ENCODE assay signal across 8 mouse cellular contexts in the genomic region with DNA sequence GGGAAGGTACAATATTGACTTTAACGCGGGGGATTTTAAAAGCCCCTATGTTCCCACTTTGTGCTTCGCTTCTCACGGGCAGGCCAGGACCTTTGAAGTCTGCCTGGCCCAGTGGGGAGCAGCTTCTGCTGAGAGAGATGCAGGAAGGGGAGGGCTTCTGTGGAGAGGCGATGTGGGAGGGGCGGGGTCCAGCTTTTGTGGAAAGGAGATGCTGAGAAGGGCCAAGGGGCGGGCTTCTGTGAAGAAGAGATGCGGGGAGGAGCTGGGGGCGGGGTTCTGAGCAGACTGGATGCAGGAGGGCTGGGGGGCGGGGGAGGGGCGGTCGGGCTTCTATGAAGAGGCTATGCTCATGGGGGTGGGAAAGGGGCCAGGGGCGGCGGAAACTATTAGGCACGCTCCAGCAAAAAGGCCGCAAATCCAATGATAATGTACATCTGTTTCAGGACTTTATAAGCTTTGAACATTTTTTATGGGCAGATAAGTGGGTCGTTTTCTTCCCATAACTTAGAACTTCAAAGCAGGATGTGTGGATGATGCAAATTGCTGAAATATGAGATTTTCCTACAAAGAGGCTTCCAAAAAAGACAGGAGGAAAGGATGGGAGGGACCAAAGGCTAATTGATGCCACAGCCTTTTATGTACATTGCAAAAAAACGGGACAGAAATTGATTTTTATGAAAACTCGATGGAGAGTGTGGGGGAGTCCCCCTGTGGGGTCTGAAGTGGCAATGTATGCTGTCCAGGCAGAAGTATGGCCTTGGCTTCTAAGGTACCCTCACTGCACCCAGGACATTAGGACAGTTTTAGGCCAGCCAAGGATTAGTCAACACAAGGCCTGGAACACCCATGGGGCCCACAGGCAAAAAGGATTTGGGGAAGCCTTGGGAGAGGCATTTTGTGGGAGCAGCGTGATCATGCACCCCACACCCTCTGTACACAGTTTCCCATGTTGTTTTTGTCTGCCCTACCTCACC. TPM values are rescaled to one million over a fixed set of nuclear protein-coding genes. Genes with fewer than 3 reads are reported as not detected.
DNase-seq lines count a peak whose midpoint lies in the region; ATAC-seq and TF ChIP-seq lines count a peak whose summit lies in the region.

No protein-coding gene starts in this region.

- peak overlapping the region; percentile 64 for H3K4me2 ChIP-seq in forebrain, postnatal 0 days (ENCODE audit: low read depth)
- peak overlapping the region; percentile 46 for H3K4me2 ChIP-seq in hindbrain, embryonic 11.5 days (replicated peaks; ENCODE audit: low read depth, low read length)
- peak overlapping the region; percentile 61 for H3K4me2 ChIP-seq in midbrain, embryonic 14.5 days (ENCODE audit: low read length)

- H3K36me3 ChIP-seq in forebrain, postnatal 0 days (ENCODE audit: insufficient read depth) = no peaks in the 10 kb centered on the region
- H3K36me3 ChIP-seq in hindbrain, embryonic 11.5 days (ENCODE audit: control insufficient read depth, insufficient read depth, low read length) = no peaks in the 10 kb centered on the region
- H3K36me3 ChIP-seq in midbrain, embryonic 14.5 days (ENCODE audit: control insufficient read depth, insufficient read depth, low read length) = no peaks in the 10 kb centered on the region
- no peaks in the 10 kb centered on the region for H3K36me3 ChIP-seq in thymus, adult 2 months (ENCODE audit: control insufficient read depth, insufficient read depth, low read length)

- peak; percentile 53 for DNase-seq in CD4-positive helper T cell, adult 2 months (ENCODE audit: low read depth, low spot score)
- peak; percentile 66 for DNase-seq in adrenal gland, postnatal 10 days
- DNase-seq in forebrain, postnatal 0 days = peak; percentile 78
- DNase-seq in hindbrain, embryonic 11.5 days (ENCODE audit: low spot score) = peak; percentile 93
- DNase-seq in left cerebral cortex, postnatal 14 days (ENCODE audit: low spot score in 2 of 2) = peak; percentile 44 to 51
- peak; percentile 92 for DNase-seq in midbrain, embryonic 14.5 days
- peak; percentile 51 for DNase-seq in thymus, adult 2 months
- DNase-seq in cerebellum, postnatal 36 days = no peak

- intact Hi-C loops in left cerebral cortex, postnatal 14 days (cut with DNase I) = no loop called here

- H3K4me1 ChIP-seq in forebrain, postnatal 0 days (ENCODE audit: insufficient read depth) = peaks cover 10% of the 10 kb centered on the region; the same call in 1 of the 2 replicates
- peaks cover 7% of the 10 kb centered on the region for H3K4me1 ChIP-seq in hindbrain, embryonic 11.5 days (replicated peaks; ENCODE audit: control insufficient read depth, insufficient read depth, low read length)
- peaks cover 17% of the 10 kb centered on the region for H3K4me1 ChIP-seq in midbrain, embryonic 14.5 days (ENCODE audit: control insufficient read depth, insufficient read depth, low read length)
- H3K4me1 ChIP-seq in thymus, adult 2 months (replicated peaks; ENCODE audit: control insufficient read depth, insufficient read depth, low read length) = peaks cover 4% of the 10 kb centered on the region

- 6% methylated on average over 20 of the region's 20 CpGs for WGBS in forebrain, postnatal 0 days
- 5% methylated on average over 20 of the region's 20 CpGs for WGBS in hindbrain, embryonic 11.5 days
- WGBS in midbrain, embryonic 14.5 days = 3% methylated on average over 20 of the region's 20 CpGs
- WGBS in thymus, adult 2 months = 38% methylated on average over 20 of the region's 20 CpGs

- H3K4me3 ChIP-seq in forebrain, postnatal 0 days (ENCODE audit: low read depth, low read length) = peak overlapping the region; percentile 32
- H3K4me3 ChIP-seq in hindbrain, embryonic 11.5 days (ENCODE audit: low read depth, low read length) = peak overlapping the region; percentile 24
- H3K4me3 ChIP-seq in midbrain, embryonic 14.5 days (replicated peaks; ENCODE audit: low read depth, low read length) = peak overlapping the region; percentile 34
- no peak overlapping the region for H3K4me3 ChIP-seq in thymus, adult 2 months (ENCODE audit: control insufficient read depth, insufficient read depth, low read length)

- no peak overlapping the region for H3K27ac ChIP-seq in forebrain, postnatal 0 days (ENCODE audit: low read depth, low read length)
- peak overlapping the region; percentile 62 for H3K27ac ChIP-seq in hindbrain, embryonic 11.5 days (ENCODE audit: low read depth, low read length)
- peak overlapping the region; percentile 55 for H3K27ac ChIP-seq in midbrain, embryonic 14.5 days (replicated peaks; ENCODE audit: low read depth, low read length)
- no peak overlapping the region for H3K27ac ChIP-seq in thymus, adult 2 months (ENCODE audit: control insufficient read depth, insufficient read depth, low read length)

- peak; percentile 89 for ATAC-seq in forebrain, postnatal 0 days
- ATAC-seq in hindbrain, embryonic 11.5 days (ENCODE audit: low FRiP score) = peak; percentile 95
- ATAC-seq in midbrain, embryonic 14.5 days (ENCODE audit: low FRiP score, low TSS enrichment) = peak; percentile 92

- no peaks in the 10 kb centered on the region for H3K9me3 ChIP-seq in forebrain, postnatal 0 days (ENCODE audit: low read length)
- H3K9me3 ChIP-seq in hindbrain, embryonic 11.5 days (ENCODE audit: control insufficient read depth, low read length) = no peaks in the 10 kb centered on the region
- H3K9me3 ChIP-seq in midbrain, embryonic 14.5 days (ENCODE audit: control insufficient read depth, low read length) = peaks cover 4% of the 10 kb centered on the region; the same call in 1 of the 2 replicates

- H3K9ac ChIP-seq in forebrain, postnatal 0 days = peak overlapping the region; percentile 46
- H3K9ac ChIP-seq in hindbrain, embryonic 11.5 days (ENCODE audit: low read depth, low read length) = peak overlapping the region; percentile 44
- peak overlapping the region; percentile 23; the same call in 1 of the 2 replicates for H3K9ac ChIP-seq in midbrain, embryonic 14.5 days (replicated peaks; ENCODE audit: low read length)

- H3K27me3 ChIP-seq in forebrain, postnatal 0 days (ENCODE audit: insufficient read depth, low read length) = no peaks in the 10 kb centered on the region
- H3K27me3 ChIP-seq in hindbrain, embryonic 11.5 days (ENCODE audit: control insufficient read depth, insufficient read depth, low read length) = no peaks in the 10 kb centered on the region
- H3K27me3 ChIP-seq in midbrain, embryonic 14.5 days (ENCODE audit: control insufficient read depth, insufficient read depth, low read length) = no peaks in the 10 kb centered on the region
- no peaks in the 10 kb centered on the region for H3K27me3 ChIP-seq in thymus, adult 2 months (ENCODE audit: control insufficient read depth, insufficient read depth, low read length)

- no peak for TF ChIP-seq CTCF in forebrain, postnatal 0 days (IDR thresholded peaks at IDR 0.05; ENCODE audit: low read depth)
- no peak for TF ChIP-seq CTCF in thymus, adult 2 months (IDR thresholded peaks at IDR 0.05; ENCODE audit: borderline replicate concordance, control insufficient read depth, extremely low read depth, insufficient read depth, low read length, poor library complexity)

- no peak for TF ChIP-seq POLR2A in thymus, adult 2 months (IDR thresholded peaks at IDR 0.05; ENCODE audit: control insufficient read depth, extremely low read depth, insufficient read depth, low read length, poor library complexity)

RNA-seq across cellular contexts. Expression of gene Snx20, which starts 31.6 kb away (rescaled TPM):
- 1 to 10 TPM; 2.5 to 2.7 TPM for total RNA-seq in adrenal gland, postnatal 10 days (2021)
- total RNA-seq in forebrain, postnatal 0 days (2014; rRNA removed) = 1.5 and 1.6 TPM in 2 replicates
- polyA plus RNA-seq in forebrain, postnatal 0 days (2015; fragmentation: Nextera tagmentation; extraction: Ambion mirVana) = 1.9 and 2.0 TPM in 2 replicates
- polyA plus RNA-seq in hindbrain, embryonic 11.5 days (2014; fragmentation: Nextera tagmentation; extraction: Ambion mirVana) = 1.4 and 2.1 TPM in 2 replicates
- 1 to 10 TPM; 1.8 to 2.0 TPM for total RNA-seq in left cerebral cortex, postnatal 14 days (2021)
- polyA plus RNA-seq in midbrain, embryonic 14.5 days (2014; fragmentation: Nextera tagmentation; extraction: Ambion mirVana) = 0.82 and 1.1 TPM in 2 replicates
- polyA plus RNA-seq in thymus, adult 2 months (2012; rRNA removed) = 52.3 and 69.5 TPM in 2 replicates

RNA-seq across cellular contexts. Expression of gene Nod2, which starts 42.8 kb away (rescaled TPM):
- total RNA-seq in adrenal gland, postnatal 10 days (2021) = 1 to 10 TPM in 1 of 2 experiments, under 1 TPM in 1; 0.94 to 1.1 TPM
- 0.38 and 0.76 TPM in 2 replicates for total RNA-seq in forebrain, postnatal 0 days (2014; rRNA removed)
- polyA plus RNA-seq in forebrain, postnatal 0 days (2015; fragmentation: Nextera tagmentation; extraction: Ambion mirVana) = 0.05 and 0.06 TPM in 2 replicates
- 0.13 and 0.14 TPM in 2 replicates for polyA plus RNA-seq in hindbrain, embryonic 11.5 days (2014; fragmentation: Nextera tagmentation; extraction: Ambion mirVana)
- under 1 TPM; 0.51 to 0.53 TPM for total RNA-seq in left cerebral cortex, postnatal 14 days (2021)
- polyA plus RNA-seq in midbrain, embryonic 14.5 days (2014; fragmentation: Nextera tagmentation; extraction: Ambion mirVana) = 0.07 TPM in 2 replicates
- polyA plus RNA-seq in thymus, adult 2 months (2012; rRNA removed) = 2.7 and 3.0 TPM in 2 replicates

Comparison
In these comparisons a context has a peak if more than half of its experiments do, and no peak if none do; other contexts are left out.
1. DNase-seq: peak in CD4-positive helper T cell, adult 2 months (single experiment), adrenal gland, postnatal 10 days (single experiment), forebrain, postnatal 0 days (single experiment), hindbrain, embryonic 11.5 days (single experiment), left cerebral cortex, postnatal 14 days (2 of 2), midbrain, embryonic 14.5 days (single experiment) and thymus, adult 2 months (single experiment); none in cerebellum, postnatal 36 days (0 of 2).
2. H3K27ac ChIP-seq: peak in hindbrain, embryonic 11.5 days (single experiment) and midbrain, embryonic 14.5 days (single experiment); none in forebrain, postnatal 0 days (single experiment) and thymus, adult 2 months (single experiment).
3. RNA of gene Snx20, which starts 31.6 kb away (polyA plus RNA-seq): 52.3 to 69.5 TPM in thymus, adult 2 months; 1.4 to 2.1 TPM in hindbrain, embryonic 11.5 days, 1.9 to 2.0 TPM in forebrain, postnatal 0 days and 0.82 to 1.1 TPM in midbrain, embryonic 14.5 days; every median in the first group is over 10 times any median in the second.
4. Peak in every context shown above with its lines, with median percentiles within 50 percentile points of each other: ATAC-seq, H3K4me2 ChIP-seq and H3K9ac ChIP-seq.